Mouse (Mus musculus) cerebellum, postnatal 14 days (tissue): ENCODE measurements at regions not wholly inside any gene's neighbourhood (a gene's known extent, or its start where the extent isn't known, plus 50 kb on each side); places are given as distances from the start of the nearest gene placed in this dataset.

Experiments
- DNase-seq, 2 experiments: peaks; one replicate each; pipeline ENCODE4 v3.0.0; 2021; ENCODE audit warnings: mixed read lengths in 2 of 2

- DNase-seq, result no peak
These were observed 133.0 kb upstream of the Nrxn1 start for GRCm38 (mm10) chr17:91225916-91226315.

- DNase-seq, result peak; percentile 15 to 32
These were observed 123.6 kb upstream of the Nrxn1 start for GRCm38 (mm10) chr17:91216429-91216828.

- no peak for DNase-seq
These were observed 89.7 kb upstream of the Nrxn1 start for GRCm38 (mm10) chr17:91182574-91182973.

- DNase-seq, result no peak
These were observed 69.0 kb upstream of the Nrxn1 start for GRCm38 (mm10) chr17:91161834-91162233.
